Mouse (Mus musculus) CH12F3 (cell line): ENCODE results near the gene Ttc28.

ENCODE experiments used
- in situ Hi-C: fragments of 300-500 bp; cut with MboI; formaldehyde crosslinking; loops from 2 replicates; pipeline ENCODE4 v1.14.3; 2020; ENCODE audit warnings: low sequenced_read_pairs

Ttc28 gene

DNA sequence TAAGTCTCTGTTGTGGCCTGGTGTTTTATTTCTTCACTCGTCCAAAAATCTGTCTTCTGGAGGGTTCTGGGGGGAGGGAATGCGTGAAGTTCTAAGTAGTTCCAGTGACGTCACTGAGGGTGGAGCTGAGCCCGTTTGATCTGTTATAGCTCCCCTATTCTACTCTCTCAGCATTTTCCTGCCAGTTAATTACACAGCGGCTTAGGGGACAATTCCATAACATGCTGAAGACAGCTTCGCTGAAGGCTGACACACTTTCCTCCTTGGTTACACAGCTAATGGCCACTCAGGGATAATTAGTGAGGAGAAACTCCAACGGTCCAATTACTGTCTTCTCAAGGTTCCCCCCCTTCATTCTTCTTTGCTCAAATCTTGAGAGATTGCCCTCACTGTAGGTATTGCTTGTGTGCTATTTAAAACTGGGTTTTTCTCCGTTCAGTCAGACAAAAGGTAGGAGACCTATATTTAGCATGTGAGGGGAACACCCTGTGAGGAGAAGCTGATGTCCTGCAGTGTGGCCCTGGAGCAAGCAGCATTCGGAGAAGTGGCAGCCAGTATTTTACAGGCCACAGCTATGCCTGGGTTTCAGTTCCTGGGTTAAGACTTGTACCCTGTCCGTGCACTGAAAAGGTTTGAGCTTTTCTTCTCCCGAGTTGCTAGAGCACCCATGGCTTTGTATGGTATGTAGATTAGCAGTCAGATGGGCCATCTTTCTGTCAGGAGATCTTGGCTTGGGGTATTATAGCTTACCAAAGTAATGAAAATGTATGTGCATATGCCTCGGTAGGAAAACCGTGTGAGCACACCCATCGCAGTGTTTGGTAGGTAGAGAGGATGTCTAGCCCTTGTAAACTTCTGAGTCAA lies 126.9 kb downstream of the Ttc28 start:
- in situ Hi-C loops: no loop called here

GRCm38 (mm10) chr5:111007136-111007500 lies 127.5 kb downstream of the Ttc28 start:
- in situ Hi-C loops: no loop called here

DNA sequence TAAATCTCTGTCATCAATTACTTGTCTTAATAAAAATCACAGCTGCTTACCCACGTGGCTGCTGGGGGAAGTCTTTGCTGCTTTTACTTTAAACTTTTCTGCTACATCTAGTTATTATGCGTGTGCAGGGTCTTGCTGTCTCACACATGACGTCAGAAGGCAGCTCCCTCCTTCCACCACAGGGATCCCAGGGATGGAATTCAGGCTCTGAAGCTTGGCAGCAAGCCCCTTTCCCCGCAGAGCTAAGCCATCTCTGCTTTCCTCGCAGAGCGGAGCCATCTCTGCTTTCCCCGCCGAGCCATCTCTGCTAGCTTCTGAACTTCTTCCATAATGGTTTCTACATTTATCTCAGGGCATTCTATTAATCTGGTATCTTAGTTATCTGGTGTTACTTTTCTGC lies 128.3 kb downstream of the Ttc28 start:
- in situ Hi-C loops: no loop called here

GRCm38 (mm10) chr5:111008431-111008830 lies 128.8 kb downstream of the Ttc28 start:
- in situ Hi-C loops: no loop called here

- in situ Hi-C loops: no loop called here
Observed at GRCm38 (mm10) chr5:111011271-111011670, 131.7 kb downstream of the Ttc28 start.

DNA sequence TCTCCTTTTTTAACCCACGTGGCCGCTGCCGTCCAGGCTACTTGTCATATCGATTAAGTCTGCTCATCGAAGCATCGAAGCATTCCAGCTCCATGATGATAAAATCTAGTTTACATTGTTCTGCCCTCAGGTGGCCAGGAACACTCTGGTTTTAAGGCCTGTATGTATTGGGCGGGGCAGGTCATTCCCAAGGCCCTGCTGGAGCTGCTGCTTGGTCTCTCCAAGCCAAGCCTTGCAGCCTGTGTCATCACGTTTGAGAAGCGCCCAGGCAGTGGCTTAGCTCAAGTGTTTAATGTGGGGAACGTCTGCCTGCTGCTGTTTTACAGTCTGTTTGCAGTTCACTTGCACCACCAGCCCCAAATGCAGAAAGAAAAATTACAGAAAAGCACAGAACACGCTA lies 132.5 kb downstream of the Ttc28 start:
- in situ Hi-C loops: no loop called here

GRCm38 (mm10) chr5:111012587-111012986 lies 133.0 kb downstream of the Ttc28 start:
- in situ Hi-C loops: no loop called here

GRCm38 (mm10) chr5:111014960-111015359 lies 135.4 kb downstream of the Ttc28 start:
- in situ Hi-C loops: no loop called here

- in situ Hi-C loops: no loop called here
Observed at GRCm38 (mm10) chr5:111017319-111017718, 137.7 kb downstream of the Ttc28 start.

GRCm38 (mm10) chr5:111022339-111022738 lies 142.7 kb downstream of the Ttc28 start:
- in situ Hi-C loops: no loop called here

DNA sequence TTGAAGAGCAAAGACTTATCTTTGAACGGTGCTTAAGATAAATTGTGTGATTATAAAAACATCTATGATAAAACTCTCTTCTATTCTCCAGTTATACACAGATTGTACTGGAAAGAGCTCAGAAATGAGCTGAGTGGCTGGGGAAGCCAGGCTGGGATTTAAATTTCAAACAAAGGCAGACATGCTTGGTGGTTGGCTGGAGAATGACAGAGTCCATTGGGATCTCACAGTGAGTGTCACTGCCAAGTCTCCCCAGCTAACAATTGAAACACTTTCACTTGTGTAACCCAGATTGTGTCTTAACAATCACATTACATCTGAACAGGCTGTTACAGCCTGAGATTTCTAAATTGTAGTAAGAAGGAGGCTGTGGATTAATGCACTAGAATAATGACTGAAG lies 143.3 kb downstream of the Ttc28 start:
- in situ Hi-C loops: no loop called here

DNA sequence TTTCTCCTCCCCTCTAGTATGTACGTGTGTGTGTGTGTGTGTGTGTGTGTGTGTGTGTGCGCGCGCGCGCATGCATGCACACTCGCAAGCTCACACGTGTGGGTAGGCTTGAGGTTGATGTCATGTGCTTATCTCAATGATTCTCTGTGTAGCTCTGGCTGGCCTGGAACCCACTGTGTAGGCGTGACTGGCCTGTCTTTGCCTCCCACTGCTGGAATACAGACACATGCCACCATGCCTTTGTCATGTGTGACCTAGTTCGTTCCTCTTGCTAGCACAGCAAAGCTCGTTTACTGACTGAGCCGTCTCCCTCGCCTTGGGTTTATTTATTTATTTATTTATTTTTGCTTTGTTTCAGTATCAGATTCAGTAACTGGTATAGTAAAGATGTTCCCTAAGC lies 145.0 kb downstream of the Ttc28 start:
- in situ Hi-C loops: no loop called here

GRCm38 (mm10) chr5:111025476-111025875 lies 145.9 kb downstream of the Ttc28 start:
- in situ Hi-C loops: no loop called here

- in situ Hi-C loops: no loop called here
Observed at GRCm38 (mm10) chr5:111026209-111026608, 146.6 kb downstream of the Ttc28 start.

DNA sequence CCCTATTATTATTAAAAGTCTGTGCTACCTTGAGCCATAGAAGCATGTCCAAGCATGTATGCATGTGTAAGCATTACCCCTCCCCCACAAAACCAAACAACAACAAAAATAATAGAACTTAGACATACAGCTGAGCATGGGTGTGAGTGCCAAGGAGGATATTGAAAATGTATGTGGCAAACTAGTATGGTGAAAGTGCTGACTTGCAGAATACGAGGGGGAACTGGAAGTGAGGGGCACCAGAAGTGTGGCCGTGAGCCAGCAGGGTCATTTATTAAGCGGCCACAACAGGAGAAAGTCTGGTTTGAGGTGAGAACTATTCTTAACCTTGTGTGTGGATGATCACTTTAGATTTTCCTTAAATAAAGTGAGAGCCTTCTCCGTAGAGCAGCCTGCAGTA lies 148.7 kb downstream of the Ttc28 start:
- in situ Hi-C loops: no loop called here

GRCm38 (mm10) chr5:111028952-111029351 lies 149.3 kb downstream of the Ttc28 start:
- in situ Hi-C loops: no loop called here

- in situ Hi-C loops: no loop called here
Observed at GRCm38 (mm10) chr5:111032687-111033295, 153.2 kb downstream of the Ttc28 start.

- in situ Hi-C loops: no loop called here
Observed at GRCm38 (mm10) chr5:111033489-111033888, 153.9 kb downstream of the Ttc28 start.

GRCm38 (mm10) chr5:111037123-111037748 lies 157.6 kb downstream of the Ttc28 start:
- in situ Hi-C loops: no loop called here

DNA sequence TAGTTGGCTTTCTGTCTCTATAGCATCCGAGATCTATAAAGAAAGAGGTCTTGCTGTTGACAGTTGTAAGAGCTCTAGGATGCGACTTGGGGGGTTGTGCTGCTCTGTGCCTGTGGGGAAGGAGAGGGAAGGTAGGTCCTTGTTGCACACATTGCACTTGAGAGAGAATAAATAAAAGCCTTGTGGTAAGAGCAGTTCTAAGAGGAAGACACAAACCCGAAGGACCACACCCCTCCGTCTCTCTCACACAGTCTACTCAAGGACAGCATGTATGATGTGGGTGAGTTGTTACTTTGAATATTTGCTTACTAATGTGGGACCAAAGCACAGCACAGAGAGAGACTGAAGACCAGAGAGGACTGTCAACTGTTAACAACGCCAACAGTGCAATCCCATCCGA lies 160.2 kb downstream of the Ttc28 start:
- in situ Hi-C loops: no loop called here

DNA sequence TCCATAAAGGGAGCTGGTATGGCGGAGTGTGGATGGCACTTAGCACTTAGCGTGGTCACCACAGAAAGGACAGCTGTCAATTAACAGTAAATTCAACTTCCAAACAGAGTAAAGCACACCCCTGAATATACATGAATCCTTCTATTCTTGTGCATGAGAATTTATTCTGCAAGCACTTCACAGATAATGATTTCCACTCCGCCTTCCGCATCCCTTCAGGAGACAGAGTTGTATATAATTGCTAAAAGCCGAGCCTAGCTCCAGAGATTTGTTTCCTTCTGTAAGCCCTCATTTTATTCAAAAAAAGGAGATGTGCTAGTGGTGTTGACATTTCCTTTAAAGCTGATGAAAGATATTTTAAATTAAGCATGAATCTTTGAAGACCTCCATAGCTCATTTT lies 162.3 kb downstream of the Ttc28 start:
- in situ Hi-C loops: no loop called here

- in situ Hi-C loops: no loop called here
Observed at GRCm38 (mm10) chr5:111044193-111044592, 164.6 kb downstream of the Ttc28 start.
